In the genomic region with DNA sequence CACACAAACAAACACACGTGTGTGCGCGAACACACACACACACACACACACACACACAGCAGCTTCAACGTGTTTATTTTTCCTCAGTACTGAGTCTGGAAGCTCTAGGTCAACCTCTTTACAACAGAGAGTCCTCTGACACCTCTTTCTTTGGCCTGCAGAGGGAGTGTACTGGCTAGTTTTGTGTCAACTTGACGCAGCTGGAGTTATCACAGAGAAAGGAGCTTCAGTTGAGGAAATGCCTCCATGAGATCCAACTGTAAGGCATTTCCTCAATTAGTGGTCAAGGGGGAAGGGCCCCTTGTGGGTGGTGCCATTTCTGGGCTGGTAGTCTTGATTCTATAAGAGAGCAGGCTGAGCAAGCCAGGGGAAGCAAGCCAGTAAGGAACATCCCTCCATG, we compare ENCODE assay signal across 11 mouse cellular contexts. TPM values are rescaled to one million over a fixed set of nuclear protein-coding genes. Genes with fewer than 3 reads are reported as not detected.
A peak's percentile ranks its signal among the peaks of the same experiment; 100 is the strongest.
DNase-seq lines count a peak whose midpoint lies in the region; ATAC-seq lines count a peak whose summit lies in the region.
"Not testable (repeated sequence)": the region's sequence is repeated elsewhere in the genome, so short reads cannot be mapped to it uniquely, and the experiment has no call there.
"Had no signal": no experiment of that assay in that cellular context is flagged by ENCODE, and none has a peak within 500 bp of the region (broad histone marks: within the 10 kb centered on the region; RNA-seq: fewer than 3 reads in every experiment).

No protein-coding gene starts in this region.

- not testable (repeated sequence) for H3K9ac ChIP-seq in liver, embryonic 13.5 days; midbrain, embryonic 14.5 days (replicated peaks; ENCODE audit: low read length)

- ATAC-seq in liver, embryonic 13.5 days (ENCODE audit: low read depth) = peak; percentile 44
- not testable (repeated sequence) for ATAC-seq in midbrain, embryonic 14.5 days (ENCODE audit: low FRiP score, low TSS enrichment)

- not testable (repeated sequence) for H3K36me3 ChIP-seq in liver, embryonic 13.5 days; midbrain, embryonic 14.5 days (ENCODE audit: control insufficient read depth, insufficient read depth, low read length)

- not testable (repeated sequence) for H3K27ac ChIP-seq in liver, embryonic 13.5 days; midbrain, embryonic 14.5 days (replicated peaks; ENCODE audit: low read depth, low read length)

- not testable (repeated sequence) for H3K27me3 ChIP-seq in liver, embryonic 13.5 days; midbrain, embryonic 14.5 days (ENCODE audit: control insufficient read depth, insufficient read depth, low read length)

- H3K9me3 ChIP-seq in liver, embryonic 13.5 days (replicated peaks); midbrain, embryonic 14.5 days (ENCODE audit: control insufficient read depth, low read length): not testable (repeated sequence)

- H3K4me1 ChIP-seq in liver, embryonic 13.5 days (replicated peaks) = peaks cover 33% of the 10 kb centered on the region
- H3K4me1 ChIP-seq in midbrain, embryonic 14.5 days (ENCODE audit: control insufficient read depth, insufficient read depth, low read length) = not testable (repeated sequence)

- WGBS in liver, embryonic 13.5 days (ENCODE audit: insufficient replicate concordance) = 33% methylated on average over 5 of the region's 5 CpGs
- WGBS in midbrain, embryonic 14.5 days = 72% methylated on average over 5 of the region's 5 CpGs

- H3K4me2 ChIP-seq in liver, embryonic 13.5 days; midbrain, embryonic 14.5 days (ENCODE audit: low read length): not testable (repeated sequence)

- H3K4me3 ChIP-seq in liver, embryonic 13.5 days (replicated peaks); midbrain, embryonic 14.5 days (replicated peaks; ENCODE audit: low read depth, low read length): not testable (repeated sequence)

- DNase-seq in CD4-positive, CD25-positive, alpha-beta regulatory T cell, adult 2 months (ENCODE audit: low read depth, low spot score) = peak; percentile 7
- peak; percentile 11 for DNase-seq in adrenal gland, postnatal 10 days
- DNase-seq in heart, adult 18-20 months = peak; percentile 4 to 20
- DNase-seq in kidney, adult 18-20 months = peak; percentile 3
- DNase-seq in liver, embryonic 13.5 days = not testable (repeated sequence)
- peak; percentile 1 for DNase-seq in lung, postnatal 14 days
- DNase-seq in midbrain, embryonic 14.5 days = peak; percentile 2

RNA-seq across cellular contexts. Expression of gene Siglecf, which starts 1.5 kb away (rescaled TPM):
- total RNA-seq in adrenal gland, postnatal 10 days (2021) = under 1 TPM in 1 of 2 experiments, not detected in 1; 0.24 TPM
- total RNA-seq in heart, adult 18-20 months (2021) = not detected
- polyA plus RNA-seq in liver, embryonic 13.5 days (2015; fragmentation: Nextera tagmentation; extraction: Ambion mirVana) = 2.0 and 2.2 TPM in 2 replicates
- polyA plus RNA-seq in midbrain, embryonic 14.5 days (2014; fragmentation: Nextera tagmentation; extraction: Ambion mirVana) = 0.16 and 0.21 TPM in 2 replicates
- total RNA-seq: adrenal gland, adult 2 months; gastrocnemius, postnatal 25 days had no signal
- polyA plus RNA-seq: hindbrain, embryonic 11.5 days had no signal

RNA-seq across cellular contexts. Expression of gene Zfp715, which starts 36.5 kb away (rescaled TPM):
- total RNA-seq in adrenal gland, postnatal 10 days (2021) = 10 to 100 TPM; 14.3 to 19.4 TPM
- total RNA-seq in heart, adult 18-20 months (2021) = 10 to 100 TPM; 12.8 to 16.2 TPM
- polyA plus RNA-seq in liver, embryonic 13.5 days (2015; fragmentation: Nextera tagmentation; extraction: Ambion mirVana) = 4.1 and 5.8 TPM in 2 replicates
- 18.7 and 29.5 TPM in 2 replicates for polyA plus RNA-seq in midbrain, embryonic 14.5 days (2014; fragmentation: Nextera tagmentation; extraction: Ambion mirVana)

RNA-seq across cellular contexts. Expression of gene Siglecg, which starts 58.4 kb away (rescaled TPM):
- total RNA-seq in adrenal gland, postnatal 10 days (2021) = 1 to 10 TPM; 1.4 to 1.9 TPM
- total RNA-seq in heart, adult 18-20 months (2021) = 1 to 10 TPM in 1 of 2 experiments, under 1 TPM in 1; 0.15 to 1.2 TPM
- polyA plus RNA-seq in liver, embryonic 13.5 days (2015; fragmentation: Nextera tagmentation; extraction: Ambion mirVana) = 0.28 and 0.32 TPM in 2 replicates
- polyA plus RNA-seq in midbrain, embryonic 14.5 days (2014; fragmentation: Nextera tagmentation; extraction: Ambion mirVana) = not detected in 2 replicates
- total RNA-seq: left cerebral cortex, postnatal 4 days had no signal
- polyA plus RNA-seq: hindbrain, embryonic 11.5 days had no signal
